Mouse (Mus musculus) T-helper 1 cell (primary cell): ENCODE measurements around the gene Golgb1.

ENCODE experiments used
- in situ Hi-C: fragments of 300-600 bp; cut with MboI, MseI; formaldehyde crosslinking; loops from one replicate; pipeline ENCODE4 v1.15.1; 2025; ENCODE audit warnings: high pct_unique_total_duplicates

The Golgb1 gene

GRCm38 (mm10) chr16:36941137-36941727, 66.3 kb downstream of the Golgb1 start:
- in situ Hi-C loops = loop anchor here (25.0 kb wide), 1 partner anchor 596 kb away; the partner anchor contains the start of genes Gtf2e1 and Rabl3

- in situ Hi-C loops = loop anchor here (25.0 kb wide), 1 partner anchor 595 kb away; the partner anchor contains the start of genes Gtf2e1 and Rabl3
Measured at GRCm38 (mm10) chr16:36941895-36942294, 67.0 kb downstream of the Golgb1 start.

GRCm38 (mm10) chr16:36943591-36943990, 68.7 kb downstream of the Golgb1 start:
- in situ Hi-C loops = loop anchor here (25.0 kb wide), 1 partner anchor 594 kb away; the partner anchor contains the start of genes Gtf2e1 and Rabl3

- in situ Hi-C loops = loop anchor here (25.0 kb wide), 1 partner anchor 592 kb away; the partner anchor contains the start of genes Gtf2e1 and Rabl3
Measured at GRCm38 (mm10) chr16:36944895-36945424, 70.0 kb downstream of the Golgb1 start.

- in situ Hi-C loops = loop anchor here (25.0 kb wide), 1 partner anchor 591 kb away; the partner anchor contains the start of genes Gtf2e1 and Rabl3
Measured at GRCm38 (mm10) chr16:36946459-36947159, 71.7 kb downstream of the Golgb1 start.

GRCm38 (mm10) chr16:36947646-36948197, 72.8 kb downstream of the Golgb1 start:
- in situ Hi-C loops = loop anchor here (25.0 kb wide), 1 partner anchor 590 kb away; the partner anchor contains the start of genes Gtf2e1 and Rabl3

- in situ Hi-C loops = loop anchor here (25.0 kb wide), 1 partner anchor 588 kb away; the partner anchor contains the start of genes Gtf2e1 and Rabl3
Measured at GRCm38 (mm10) chr16:36949614-36950336, 74.8 kb downstream of the Golgb1 start.

GRCm38 (mm10) chr16:36951029-36951428, 76.1 kb downstream of the Golgb1 start:
- in situ Hi-C loops = no loop called here

GRCm38 (mm10) chr16:36955106-36955505, 80.2 kb downstream of the Golgb1 start:
- in situ Hi-C loops = no loop called here

GRCm38 (mm10) chr16:36963415-36963814, 88.5 kb downstream of the Golgb1 start:
- in situ Hi-C loops = no loop called here

- in situ Hi-C loops = no loop called here
Measured at GRCm38 (mm10) chr16:36979127-36979526, 104.2 kb downstream of the Golgb1 start.
